Mouse (Mus musculus) adrenal gland, postnatal 36 days (tissue): ENCODE data around the gene Gm3435. TPM values are rescaled to one million over a fixed set of nuclear protein-coding genes. Genes with fewer than 3 reads are reported as not detected.
"Not testable (repeated sequence)": the region's sequence is repeated elsewhere in the genome, so short reads cannot be mapped to it uniquely, and the experiment has no call there.

Experiments used
- DNase-seq, 2 experiments: peaks; one replicate each; pipeline ENCODE4 v3.0.0; 2021; ENCODE audit warnings: mixed read lengths in 1 of 2
- total RNA-seq, 2 experiments: library from RNA; stranded (reverse); gene quantifications; 2 replicates each; pipeline ENCODE4 v1.2.3; 2021

Gm3435 gene
- total RNA-seq, 2 experiments from 2014 or later, result 2.9 to 6.7 TPM

GRCm38 (mm10) chr17:15040455-15040854, 30.5 kb downstream of the Gm3435 start:
- not testable (repeated sequence) for DNase-seq

GRCm38 (mm10) chr17:15041175-15041729, 31.3 kb downstream of the Gm3435 start, which contains the start of the genes Ermard, Tcte3 and Gm3448:
Gene Ermard (plus strand): TSS chr17:15041208.
Gene Tcte3 (minus strand): TSS chr17:15041488.
Gene Gm3448 (minus strand): TSS chr17:15041537.
- peak; percentile 26 to 45 for DNase-seq

- not testable (repeated sequence) for DNase-seq
These were observed 40.4 kb downstream of the Gm3435 start for GRCm38 (mm10) chr17:15050338-15050737.

GRCm38 (mm10) chr17:15052766-15053165, 42.8 kb downstream of the Gm3435 start:
- DNase-seq, result not testable (repeated sequence)

DNA sequence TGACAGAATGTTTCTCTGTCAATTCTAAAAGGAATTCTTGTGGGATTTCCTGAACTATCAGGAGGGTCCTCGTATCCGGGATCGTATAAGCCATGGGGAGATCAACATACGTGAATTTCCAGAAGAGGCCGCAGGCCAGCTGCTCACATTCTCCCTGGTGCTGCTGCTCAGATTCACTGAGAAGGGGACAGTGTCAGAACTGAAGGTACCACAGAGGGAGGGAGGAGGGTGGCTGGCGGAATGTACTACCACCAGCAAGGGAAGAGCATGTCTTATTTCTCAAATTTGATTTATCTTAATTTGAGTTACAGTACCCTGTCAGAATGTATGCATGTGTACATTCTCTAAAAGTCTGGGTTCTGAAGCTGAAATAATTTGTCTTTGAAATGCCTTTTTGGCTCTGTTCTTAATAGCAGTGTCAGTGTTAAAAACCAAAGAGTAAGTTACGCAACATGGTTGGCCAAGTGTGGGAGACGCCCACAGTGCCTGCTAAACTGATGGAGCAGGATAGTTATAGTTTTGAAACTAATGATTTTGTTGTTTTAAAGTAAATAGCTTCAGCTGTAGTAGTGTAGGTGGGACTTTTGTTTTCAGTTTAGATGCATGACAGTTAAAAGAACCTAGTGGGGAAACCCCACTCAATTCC, 43.3 kb downstream of the Gm3435 start:
- not testable (repeated sequence) for DNase-seq

- not testable (repeated sequence) for DNase-seq
These were observed 43.8 kb downstream of the Gm3435 start for GRCm38 (mm10) chr17:15053829-15054200.

DNA sequence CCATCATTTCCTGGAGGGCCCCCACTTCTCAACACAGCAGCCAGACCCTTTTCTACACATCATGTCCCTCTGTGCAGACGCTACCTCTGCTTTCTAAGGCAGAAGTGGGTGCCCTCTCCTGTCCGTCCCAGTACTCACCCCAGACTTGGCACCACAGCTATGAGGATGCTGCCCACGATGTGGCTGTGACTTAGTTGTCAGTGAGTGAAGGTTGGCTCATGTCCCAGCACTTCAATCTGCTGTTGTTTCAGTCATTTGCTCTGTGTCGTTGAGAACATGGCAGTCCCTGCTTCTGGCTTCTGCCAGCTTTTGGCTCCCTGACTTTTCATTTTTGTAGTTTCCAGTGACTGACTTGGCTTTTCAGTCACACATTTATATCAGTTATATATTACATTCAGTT, 45.9 kb downstream of the Gm3435 start:
- no peak for DNase-seq

DNA sequence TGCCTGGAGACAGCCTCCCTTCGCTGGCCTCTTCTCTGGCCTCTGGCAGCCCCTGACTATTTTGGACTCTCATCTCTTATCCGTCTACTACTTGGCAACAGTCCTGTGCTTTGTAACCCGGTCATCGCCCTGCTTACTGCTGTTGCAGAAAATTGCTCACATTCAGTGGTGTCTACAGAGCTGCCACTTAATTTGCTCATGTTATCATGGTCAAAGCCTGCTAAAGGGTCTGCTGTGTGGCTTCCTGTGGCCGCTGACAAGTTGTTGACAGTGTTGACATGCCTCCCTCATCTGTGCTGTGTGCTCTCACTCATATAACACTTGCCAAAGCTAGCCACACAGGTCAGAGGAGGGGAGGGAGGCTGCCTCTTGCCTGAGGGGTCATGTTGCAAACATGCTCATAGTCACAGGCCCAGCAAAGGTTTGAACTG, 48.2 kb downstream of the Gm3435 start:
- no peak for DNase-seq

GRCm38 (mm10) chr17:15059646-15060045, 49.7 kb downstream of the Gm3435 start:
- no peak for DNase-seq

DNA sequence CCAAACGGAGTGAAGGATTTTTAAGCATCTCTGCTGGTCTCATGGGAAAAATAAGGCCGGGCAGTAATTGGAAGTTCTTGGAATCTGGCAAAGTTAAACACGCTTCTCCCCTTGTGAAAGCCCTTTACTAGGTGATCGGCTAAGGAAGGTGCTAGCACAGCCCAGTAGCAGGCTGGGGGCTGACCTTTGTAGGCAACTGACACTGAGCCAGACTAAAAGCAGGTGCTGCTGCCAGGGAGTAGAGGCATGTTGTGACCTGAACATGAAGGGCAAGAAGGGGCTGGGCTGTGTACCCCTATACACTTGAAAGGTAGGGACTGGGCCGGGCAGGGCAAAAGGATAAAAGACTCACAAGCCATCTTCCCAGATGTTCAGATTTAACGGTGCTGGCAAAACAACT, 50.4 kb downstream of the Gm3435 start:
- no peak for DNase-seq

GRCm38 (mm10) chr17:15065391-15066024, 55.5 kb downstream of the Gm3435 start:
- DNase-seq, result peak; percentile 65 to 72

DNA sequence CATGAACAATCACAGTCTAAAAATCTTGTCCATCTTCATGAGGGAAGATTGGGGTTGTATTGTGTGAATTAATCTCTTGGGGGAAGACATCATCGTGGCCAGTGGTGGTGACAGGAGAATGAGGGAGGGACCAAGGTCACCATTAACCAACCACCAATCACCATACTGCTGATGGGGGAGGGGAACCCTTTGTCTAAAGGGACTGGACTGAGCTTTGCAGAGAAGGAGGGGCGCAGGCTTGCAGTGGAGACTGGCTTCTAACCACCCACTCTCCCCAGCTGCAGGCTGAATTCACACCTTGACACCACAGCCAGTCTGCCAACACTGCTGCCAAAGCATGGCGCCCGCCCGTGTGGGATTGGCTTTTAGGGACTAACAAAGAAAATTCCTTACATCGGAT, 56.1 kb downstream of the Gm3435 start:
- no peak for DNase-seq

DNA sequence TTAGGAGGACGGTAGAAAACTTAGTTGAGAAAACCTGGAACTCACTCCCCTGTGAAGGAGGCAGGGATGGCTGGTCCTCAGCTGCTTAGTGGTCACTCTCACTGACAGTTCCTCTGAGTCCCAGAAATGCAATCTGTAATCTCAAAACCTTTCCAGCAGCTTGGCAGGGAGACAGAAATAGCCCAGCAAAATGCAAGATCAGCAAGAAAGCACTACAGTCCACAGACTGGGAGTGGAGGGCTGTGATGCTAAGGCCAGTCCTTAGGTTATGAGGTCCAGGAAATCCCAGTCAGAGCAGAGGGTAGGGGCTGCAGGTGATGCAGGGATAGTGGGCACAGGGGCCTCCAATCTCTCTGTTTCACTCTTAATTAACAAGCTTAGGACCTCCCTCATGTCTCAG, 56.9 kb downstream of the Gm3435 start:
- no peak for DNase-seq

DNA sequence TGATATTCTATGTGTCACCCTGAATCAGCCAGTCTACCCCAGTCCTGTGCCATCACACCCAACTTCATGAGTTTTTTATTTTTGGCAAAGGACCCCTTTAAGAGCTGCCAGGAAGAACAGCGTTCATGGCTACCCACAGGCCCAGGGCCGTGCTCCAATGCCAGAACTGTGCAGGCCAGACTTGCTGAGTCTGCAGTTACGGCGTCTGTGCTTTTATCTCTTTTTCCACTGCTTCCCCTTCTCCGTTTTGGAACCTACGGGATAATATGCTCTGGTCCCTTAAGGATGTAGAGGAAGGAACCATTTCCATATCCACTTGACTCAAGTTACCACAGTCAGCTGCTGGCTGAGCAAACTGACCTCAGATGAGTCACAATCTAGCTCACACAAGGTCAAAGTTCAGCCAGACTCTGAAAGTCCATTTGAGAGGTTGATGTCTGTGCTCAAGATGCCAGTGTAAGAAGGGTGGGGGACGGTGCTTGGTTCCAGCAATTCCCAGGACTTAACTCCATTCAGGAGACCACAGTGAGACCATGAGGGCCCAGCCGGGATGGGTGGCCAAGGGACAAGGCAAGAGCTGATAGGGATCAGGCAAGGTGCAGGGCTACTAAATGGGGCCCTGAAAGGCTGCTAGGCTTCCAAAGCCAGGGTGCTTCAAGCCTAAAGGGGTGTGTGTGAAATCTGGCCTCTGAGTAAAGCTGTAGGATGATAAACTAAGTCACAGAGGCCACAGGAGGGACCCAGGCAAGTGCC, 58.2 kb downstream of the Gm3435 start:
- DNase-seq, result peak; percentile 29 to 50

DNA sequence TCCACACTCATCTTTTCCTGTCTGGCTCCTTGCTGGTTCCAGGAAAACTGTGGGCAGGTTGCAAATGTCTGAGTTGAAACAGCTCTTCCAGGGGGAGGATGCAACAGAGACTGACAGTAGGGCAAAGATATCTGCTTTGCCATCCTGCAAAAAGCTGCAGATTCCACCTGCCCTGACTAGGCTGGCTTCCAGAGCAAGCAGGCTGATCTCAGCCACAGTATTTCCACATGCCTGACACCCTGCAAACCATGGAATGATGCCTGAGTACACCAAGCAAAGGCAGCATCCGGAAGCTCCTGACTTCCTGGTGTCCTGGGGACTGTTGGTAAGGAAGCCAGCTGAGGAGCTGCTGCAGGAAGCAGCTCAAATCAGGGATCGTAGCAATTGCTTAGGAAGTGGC, 59.1 kb downstream of the Gm3435 start:
- DNase-seq, result peak; percentile 25 to 40

Other genes with a start within 250 kb of the Gm3435 start
- gene Wdr27, start 67.0 kb upstream of the Gm3435 start, total RNA-seq, result 1 to 10 TPM; 5.4 to 5.8 TPM
- 10 to 100 TPM; 30.6 to 44.4 TPM for gene 1600012H06Rik, start 67.0 kb upstream of the Gm3435 start, total RNA-seq
- gene Phf10, start 48.9 kb upstream of the Gm3435 start, total RNA-seq, result 10 to 100 TPM; 52.5 to 74.4 TPM
- 1 to 10 TPM; 5.4 to 5.8 TPM for gene 9030025P20Rik, start 31.7 kb upstream of the Gm3435 start, total RNA-seq
- not detected for gene Gm3417, start 31.4 kb upstream of the Gm3435 start, total RNA-seq
- 10 to 100 TPM; 33.2 to 41.1 TPM for gene Ermard, start 31.0 kb downstream of the Gm3435 start, total RNA-seq
- 1 to 10 TPM; 1.4 to 1.6 TPM for gene Tcte3, start 31.3 kb downstream of the Gm3435 start, total RNA-seq
- gene Gm3448, start 31.4 kb downstream of the Gm3435 start, total RNA-seq, result 1 to 10 TPM; 4.1 to 4.2 TPM